Mouse (Mus musculus) forebrain, embryonic 13.5 days (tissue): ENCODE measurements around the gene Dock9. TPM values are rescaled to one million over a fixed set of nuclear protein-coding genes. Genes with fewer than 3 reads are reported as not detected.

ENCODE experiments used
- ATAC-seq: fragments of 200-750 bp; cut with Nextera tagmentation; 2 replicates; pipeline ENCODE4 v1.8.0; 2017
- H3K27ac ChIP-seq: fragments of 300-500 bp; sonication (generic); 2 replicates; pipeline ENCODE4 v1.5.1; 2015; ENCODE audit warnings: inconsistent platforms, mild to moderate bottlenecking, moderate library complexity
- H3K27me3 ChIP-seq: fragments of 300-500 bp; sonication (generic); 2 replicates; pipeline ENCODE4 v1.6.1; 2015; ENCODE audit warnings: mild to moderate bottlenecking, inconsistent platforms
- H3K36me3 ChIP-seq: fragments of 300-500 bp; sonication (generic); 2 replicates; pipeline ENCODE4 v1.6.1; 2015; ENCODE audit warnings: mild to moderate bottlenecking, inconsistent platforms; ENCODE audit not compliant: poor library complexity, severe bottlenecking
- H3K4me1 ChIP-seq: fragments of 300-500 bp; sonication (generic); 2 replicates; pipeline ENCODE4 v1.6.1; 2015; ENCODE audit warnings: inconsistent platforms
- H3K4me2 ChIP-seq: fragments of 300-500 bp; sonication (generic); 2 replicates; pipeline ENCODE4 v1.6.1; 2015; ENCODE audit warnings: inconsistent platforms, mild to moderate bottlenecking, moderate library complexity
- H3K4me3 ChIP-seq: fragments of 300-500 bp; sonication (generic); 2 replicates; pipeline ENCODE4 v1.5.1; 2015; ENCODE audit warnings: mild to moderate bottlenecking, inconsistent platforms
- H3K9ac ChIP-seq: fragments of 300-500 bp; sonication (generic); 2 replicates; pipeline ENCODE4 v1.6.1; 2015; ENCODE audit warnings: mild to moderate bottlenecking, inconsistent platforms
- H3K9me3 ChIP-seq: fragments of 300-500 bp; sonication (generic); replicated peaks from 2 replicates; pipeline ENCODE4 v1.6.1; 2016; ENCODE audit warnings: inconsistent platforms
- WGBS: fragments of 180-500 bp; shearing (Covaris S2); methylation state at CpG from one replicate; pipeline ENCODE4 v1.1.7; 2015; 5-methylcytosine and 5-hydroxymethylcytosine counted together
- polyA plus RNA-seq: library from polyadenylated mRNA; unstranded; fragments of >200 nt; fragmentation: Nextera tagmentation; extraction: Ambion mirVana; gene quantifications from 2 replicates; pipeline ENCODE4 v1.2.1, GENCODE M21; 2015

Dock9 gene
- polyA plus RNA-seq, 1 experiment from 2014 or later, result 4.2 TPM

GRCm38 (mm10) chr14:121621806-121622205, 175.8 kb downstream of the Dock9 start:
- Histone ChIP-seq H3K9me3 (no peaks in the 10 kb centered on the region), H3K9ac (no peak overlapping the region), H3K4me1 (no peaks in the 10 kb centered on the region), H3K27me3 (no peaks in the 10 kb centered on the region), H3K36me3 (no peaks in the 10 kb centered on the region), H3K4me2 (no peak overlapping the region), H3K4me3 (no peak overlapping the region), H3K27ac (no peak overlapping the region)
- no peak for ATAC-seq
- WGBS, result 77% methylated on average over 3 of the region's 3 CpGs

GRCm38 (mm10) chr14:121620567-121620966, 177.1 kb downstream of the Dock9 start:
- no peak for ATAC-seq
- Histone ChIP-seq H3K4me2 (no peak overlapping the region), H3K36me3 (no peaks in the 10 kb centered on the region), H3K27ac (no peak overlapping the region), H3K9me3 (no peaks in the 10 kb centered on the region), H3K4me1 (no peaks in the 10 kb centered on the region), H3K27me3 (no peaks in the 10 kb centered on the region), H3K4me3 (no peak overlapping the region), H3K9ac (no peak overlapping the region)
- 90% methylated on average over 3 of the region's 3 CpGs for WGBS

- 98% methylated on average over 7 of the region's 7 CpGs for WGBS
- H3K9me3 ChIP-seq, result no peaks in the 10 kb centered on the region
Measured at GRCm38 (mm10) chr14:121620157-121620556, 177.5 kb downstream of the Dock9 start.

GRCm38 (mm10) chr14:121617645-121618390, 179.8 kb downstream of the Dock9 start:
- no peaks in the 10 kb centered on the region for H3K36me3 ChIP-seq
- H3K9ac ChIP-seq, result no peak overlapping the region
- H3K4me1 ChIP-seq, result no peaks in the 10 kb centered on the region
- no peaks in the 10 kb centered on the region for H3K9me3 ChIP-seq
- H3K4me2 ChIP-seq, result no peak overlapping the region
- peak; percentile 90 for ATAC-seq
- no peak overlapping the region for H3K4me3 ChIP-seq
- no peak overlapping the region for H3K27ac ChIP-seq
- WGBS, result 61% methylated on average over 4 of the region's 4 CpGs
- no peaks in the 10 kb centered on the region for H3K27me3 ChIP-seq

More at GRCm38 (mm10) chr14:121620157-121620556, 177.5 kb downstream of the Dock9 start:
- Histone ChIP-seq H3K4me2 (no peak overlapping the region), H3K9ac (no peak overlapping the region), H3K27me3 (no peaks in the 10 kb centered on the region), H3K4me1 (no peaks in the 10 kb centered on the region), H3K27ac (no peak overlapping the region), H3K4me3 (no peak overlapping the region), H3K36me3 (no peaks in the 10 kb centered on the region)
- no peak for ATAC-seq

GRCm38 (mm10) chr14:121615431-121615830, 182.2 kb downstream of the Dock9 start:
- no peak overlapping the region for H3K4me3 ChIP-seq
- WGBS, result 85% methylated on average over 10 of the region's 10 CpGs
- no peak overlapping the region for H3K9ac ChIP-seq
- H3K36me3 ChIP-seq, result no peaks in the 10 kb centered on the region
- H3K4me1 ChIP-seq, result no peaks in the 10 kb centered on the region
- H3K9me3 ChIP-seq, result no peaks in the 10 kb centered on the region
- H3K27me3 ChIP-seq, result no peaks in the 10 kb centered on the region
- H3K27ac ChIP-seq, result no peak overlapping the region
- H3K4me2 ChIP-seq, result no peak overlapping the region
- no peak for ATAC-seq

- Histone ChIP-seq H3K9ac (no peak overlapping the region), H3K4me2 (no peak overlapping the region), H3K9me3 (no peaks in the 10 kb centered on the region), H3K27me3 (no peaks in the 10 kb centered on the region), H3K4me3 (no peak overlapping the region), H3K27ac (no peak overlapping the region), H3K36me3 (no peaks in the 10 kb centered on the region), H3K4me1 (no peaks in the 10 kb centered on the region)
- 86% methylated on average over 6 of the region's 6 CpGs for WGBS
- ATAC-seq, result no peak
Measured at GRCm38 (mm10) chr14:121614461-121615170, 183.0 kb downstream of the Dock9 start.

- Histone ChIP-seq H3K4me2 (no peak overlapping the region), H3K4me1 (no peaks in the 10 kb centered on the region), H3K9me3 (no peaks in the 10 kb centered on the region), H3K9ac (no peak overlapping the region), H3K27me3 (no peaks in the 10 kb centered on the region), H3K36me3 (no peaks in the 10 kb centered on the region), H3K27ac (no peak overlapping the region), H3K4me3 (no peak overlapping the region)
- ATAC-seq, result no peak
- WGBS, result 79% methylated on average over 3 of the region's 3 CpGs
Measured at GRCm38 (mm10) chr14:121613490-121613889, 184.1 kb downstream of the Dock9 start.

- 0 out of 2 replicates have a peak, but pooled peaks have one; percentile 38 for ATAC-seq
- no peaks in the 10 kb centered on the region for H3K36me3 ChIP-seq
- no peak overlapping the region for H3K27ac ChIP-seq
- H3K4me2 ChIP-seq, result no peak overlapping the region
- H3K9ac ChIP-seq, result no peak overlapping the region
- 90% methylated on average over 4 of the region's 4 CpGs for WGBS
- H3K27me3 ChIP-seq, result no peaks in the 10 kb centered on the region
- H3K4me1 ChIP-seq, result no peaks in the 10 kb centered on the region
- no peaks in the 10 kb centered on the region for H3K9me3 ChIP-seq
- H3K4me3 ChIP-seq, result no peak overlapping the region
Measured at GRCm38 (mm10) chr14:121612926-121613325, 184.7 kb downstream of the Dock9 start.

- Histone ChIP-seq H3K27me3 (no peaks in the 10 kb centered on the region), H3K4me2 (no peak overlapping the region), H3K4me3 (no peak overlapping the region), H3K9me3 (no peaks in the 10 kb centered on the region), H3K36me3 (no peaks in the 10 kb centered on the region), H3K4me1 (no peaks in the 10 kb centered on the region), H3K9ac (no peak overlapping the region), H3K27ac (no peak overlapping the region)
- ATAC-seq, result no peak
- WGBS, result 70% methylated on average over 4 of the region's 4 CpGs
Measured at GRCm38 (mm10) chr14:121611533-121611932, 186.1 kb downstream of the Dock9 start.

GRCm38 (mm10) chr14:121611098-121611497, 186.5 kb downstream of the Dock9 start:
- ATAC-seq, result no peak
- Histone ChIP-seq H3K27ac (no peak overlapping the region), H3K9ac (no peak overlapping the region), H3K4me2 (no peak overlapping the region), H3K4me3 (no peak overlapping the region), H3K27me3 (no peaks in the 10 kb centered on the region), H3K4me1 (no peaks in the 10 kb centered on the region), H3K36me3 (no peaks in the 10 kb centered on the region), H3K9me3 (no peaks in the 10 kb centered on the region)
- WGBS, result 75% methylated on average over 4 of the region's 4 CpGs

- no peak for ATAC-seq
- H3K27ac ChIP-seq, result no peak overlapping the region
- no peak overlapping the region for H3K4me2 ChIP-seq
- WGBS, result 8% methylated on average over 5 of the region's 5 CpGs
- peaks cover 8% of the 10 kb centered on the region; the same call in 1 of the 2 replicates for H3K4me1 ChIP-seq
- no peaks in the 10 kb centered on the region for H3K27me3 ChIP-seq
- no peaks in the 10 kb centered on the region for H3K36me3 ChIP-seq
- no peak overlapping the region for H3K4me3 ChIP-seq
- H3K9ac ChIP-seq, result no peak overlapping the region
- H3K9me3 ChIP-seq, result no peaks in the 10 kb centered on the region
Measured at GRCm38 (mm10) chr14:121608522-121608921, 189.1 kb downstream of the Dock9 start.

GRCm38 (mm10) chr14:121606433-121606832, 191.2 kb downstream of the Dock9 start:
- 91% methylated on average over 7 of the region's 7 CpGs for WGBS
- H3K9ac ChIP-seq, result no peak overlapping the region
- H3K9me3 ChIP-seq, result no peaks in the 10 kb centered on the region
- peaks cover 8% of the 10 kb centered on the region; the same call in 1 of the 2 replicates for H3K4me1 ChIP-seq
- H3K27ac ChIP-seq, result no peak overlapping the region
- H3K4me2 ChIP-seq, result no peak overlapping the region
- H3K27me3 ChIP-seq, result no peaks in the 10 kb centered on the region
- no peak overlapping the region for H3K4me3 ChIP-seq
- H3K36me3 ChIP-seq, result no peaks in the 10 kb centered on the region
- ATAC-seq, result no peak
